In genomic region chr2:51972641-51973409, GRCm38 (mm10) we compare ENCODE assay signal across 8 mouse cellular contexts. TPM values are rescaled to one million over a fixed set of nuclear protein-coding genes. Genes with fewer than 3 reads are reported as not detected.
DNase-seq lines count a peak whose midpoint lies in the region; ATAC-seq and TF ChIP-seq lines count a peak whose summit lies in the region.

No protein-coding gene starts in this region.

- peak overlapping the region; percentile 81 for H3K27ac ChIP-seq in brown adipose tissue, adult 24 weeks (replicated peaks; ENCODE audit: low read depth, low read length)
- H3K27ac ChIP-seq in forebrain, embryonic 10.5 days, result peak overlapping the region; percentile 84
- H3K27ac ChIP-seq in lung, embryonic 14.5 days (ENCODE audit: low read depth), result peak overlapping the region; percentile 84
- H3K27ac ChIP-seq in neural tube, embryonic 15.5 days (replicated peaks), result peak overlapping the region; percentile 66

- H3K36me3 ChIP-seq in G1E (replicated peaks), result no peaks in the 10 kb centered on the region
- no peaks in the 10 kb centered on the region for H3K36me3 ChIP-seq in forebrain, embryonic 10.5 days (replicated peaks)
- no peaks in the 10 kb centered on the region for H3K36me3 ChIP-seq in lung, embryonic 14.5 days (ENCODE audit: insufficient read depth)
- no peaks in the 10 kb centered on the region for H3K36me3 ChIP-seq in neural tube, embryonic 15.5 days

- peak; percentile 17 for DNase-seq in G1E (ENCODE audit: low spot score)
- DNase-seq in forebrain, embryonic 10.5 days (ENCODE audit: extremely low spot score, low spot score), result peak; percentile 53
- DNase-seq in heart, postnatal 14 days, result peak; percentile 66 to 68
- DNase-seq in kidney, postnatal 4 days, result peak; percentile 64 to 78
- peak; percentile 81 for DNase-seq in lung, embryonic 14.5 days
- DNase-seq in thymus, postnatal 0 days (ENCODE audit: low spot score), result peak; percentile 83

- peaks cover 10% of the 10 kb centered on the region for H3K4me1 ChIP-seq in G1E (ENCODE audit: insufficient read depth, low read depth, low read length)
- H3K4me1 ChIP-seq in brown adipose tissue, adult 24 weeks (ENCODE audit: control insufficient read depth, insufficient read depth, insufficient read length, low read length), result peaks cover 4% of the 10 kb centered on the region
- H3K4me1 ChIP-seq in forebrain, embryonic 10.5 days, result peaks cover 13% of the 10 kb centered on the region; the same call in 1 of the 2 replicates
- no peaks in the 10 kb centered on the region for H3K4me1 ChIP-seq in lung, embryonic 14.5 days (ENCODE audit: insufficient read depth)
- peaks cover 5% of the 10 kb centered on the region; the same call in 1 of the 2 replicates for H3K4me1 ChIP-seq in neural tube, embryonic 15.5 days

- TF ChIP-seq CTCF in G1E (IDR thresholded peaks at IDR 0.05; ENCODE audit: low read depth, low read length), result no peak
- no peak for TF ChIP-seq CTCF in lung, embryonic 14.5 days (IDR thresholded peaks at IDR 0.05; ENCODE audit: low read depth)

- intact Hi-C loops in heart, postnatal 14 days (cut with DNase I), result loop anchor here (2.0 to 5.0 kb wide), 2 partner anchors 41 to 100 kb away; partner anchors contain the start of gene Rif1

- peak overlapping the region; percentile 68 for H3K9ac ChIP-seq in lung, embryonic 14.5 days
- H3K9ac ChIP-seq in neural tube, embryonic 15.5 days (replicated peaks), result peak overlapping the region; percentile 43

- no peaks in the 10 kb centered on the region for H3K27me3 ChIP-seq in G1E (ENCODE audit: insufficient read depth, low read length)
- no peaks in the 10 kb centered on the region for H3K27me3 ChIP-seq in forebrain, embryonic 10.5 days (ENCODE audit: poor library complexity, severe bottlenecking)
- no peaks in the 10 kb centered on the region for H3K27me3 ChIP-seq in lung, embryonic 14.5 days (ENCODE audit: insufficient read depth, low read length)
- no peaks in the 10 kb centered on the region for H3K27me3 ChIP-seq in neural tube, embryonic 15.5 days (replicated peaks)

- peak; percentile 62 for ATAC-seq in G1E (ENCODE audit: extremely low read depth, insufficient number of reproducible peaks, low FRiP score, poor library complexity, severe bottlenecking)
- peak; percentile 86 for ATAC-seq in lung, embryonic 14.5 days (ENCODE audit: insufficient read depth)
- ATAC-seq in neural tube, embryonic 15.5 days (ENCODE audit: low FRiP score), result peak; percentile 77; the same call in 1 of the 2 replicates

- WGBS in forebrain, embryonic 10.5 days, result 4% methylated on average over 40 of the region's 40 CpGs
- WGBS in lung, embryonic 14.5 days, result 2% methylated on average over 40 of the region's 40 CpGs
- 3% methylated on average over 40 of the region's 40 CpGs for WGBS in neural tube, embryonic 15.5 days

- no peaks in the 10 kb centered on the region for H3K9me3 ChIP-seq in G1E (replicated peaks)
- H3K9me3 ChIP-seq in forebrain, embryonic 10.5 days, result no peaks in the 10 kb centered on the region
- H3K9me3 ChIP-seq in lung, embryonic 14.5 days (ENCODE audit: low read depth, low read length), result no peaks in the 10 kb centered on the region
- no peaks in the 10 kb centered on the region for H3K9me3 ChIP-seq in neural tube, embryonic 15.5 days (replicated peaks)

- peak overlapping the region; percentile 72 for H3K4me2 ChIP-seq in lung, embryonic 14.5 days
- peak overlapping the region; percentile 87 for H3K4me2 ChIP-seq in neural tube, embryonic 15.5 days

- peak overlapping the region; percentile 68 for H3K4me3 ChIP-seq in G1E (ENCODE audit: low read depth, low read length)
- peak overlapping the region; percentile 82 for H3K4me3 ChIP-seq in brown adipose tissue, adult 24 weeks (ENCODE audit: insufficient read depth, low read depth, low read length)
- H3K4me3 ChIP-seq in forebrain, embryonic 10.5 days, result peak overlapping the region; percentile 68
- H3K4me3 ChIP-seq in lung, embryonic 14.5 days (ENCODE audit: low read depth, low read length), result peak overlapping the region; percentile 64
- H3K4me3 ChIP-seq in neural tube, embryonic 15.5 days (replicated peaks), result peak overlapping the region; percentile 50

RNA-seq across cellular contexts. Expression of gene Nmi, which starts 0.5 kb away (rescaled TPM):
- total RNA-seq in G1E (2014; fragmentation: Nextera tagmentation) (5.8 and 7.7 TPM in 2 replicates), G1E (2017) (16.6 and 17.5 TPM in 2 replicates)
- polyA plus RNA-seq in G1E (2012), result 0.42 and 0.51 TPM in 2 replicates
- 24.4 TPM in 2 replicates for polyA plus RNA-seq in brown adipose tissue, adult 24 weeks (2012; ENCODE audit: insufficient read depth, insufficient read length, missing spikeins)
- polyA plus RNA-seq in forebrain, embryonic 10.5 days (2016; fragmentation: Nextera tagmentation; extraction: Ambion mirVana), result 4.5 and 5.2 TPM in 2 replicates
- 1 to 10 TPM; 5.8 to 6.3 TPM for total RNA-seq in heart, postnatal 14 days (2021)
- 19.4 and 20.3 TPM in 2 replicates for polyA plus RNA-seq in lung, embryonic 14.5 days (2014; fragmentation: Nextera tagmentation; extraction: Ambion mirVana)
- polyA plus RNA-seq in neural tube, embryonic 15.5 days (2015; fragmentation: Nextera tagmentation; extraction: Ambion mirVana), result 4.3 and 14.8 TPM in 2 replicates
- 91.3 and 94.6 TPM in 2 replicates for polyA plus RNA-seq in thymus, postnatal 0 days (2015; fragmentation: Nextera tagmentation; extraction: Ambion mirVana)

RNA-seq across cellular contexts. Expression of gene Rbm43, which starts 37.9 kb away (rescaled TPM):
- total RNA-seq in G1E (2014; fragmentation: Nextera tagmentation) (67.7 and 81.7 TPM in 2 replicates), G1E (2017) (27.8 and 32.0 TPM in 2 replicates)
- 13.2 and 13.3 TPM in 2 replicates for polyA plus RNA-seq in G1E (2012)
- polyA plus RNA-seq in brown adipose tissue, adult 24 weeks (2012; ENCODE audit: insufficient read depth, insufficient read length, missing spikeins), result 2.6 and 4.4 TPM in 2 replicates
- 6.8 and 7.0 TPM in 2 replicates for polyA plus RNA-seq in forebrain, embryonic 10.5 days (2016; fragmentation: Nextera tagmentation; extraction: Ambion mirVana)
- total RNA-seq in heart, postnatal 14 days (2021), result 1 to 10 TPM; 4.9 to 5.1 TPM
- 18.2 and 19.2 TPM in 2 replicates for polyA plus RNA-seq in lung, embryonic 14.5 days (2014; fragmentation: Nextera tagmentation; extraction: Ambion mirVana)
- 6.7 and 12.1 TPM in 2 replicates for polyA plus RNA-seq in neural tube, embryonic 15.5 days (2015; fragmentation: Nextera tagmentation; extraction: Ambion mirVana)
- polyA plus RNA-seq in thymus, postnatal 0 days (2015; fragmentation: Nextera tagmentation; extraction: Ambion mirVana), result 30.1 and 32.4 TPM in 2 replicates

Comparison
In these comparisons a context has a peak if more than half of its experiments do, and no peak if none do; other contexts are left out.
1. Peak in every context shown above with its lines: DNase-seq, ATAC-seq, H3K4me3 ChIP-seq and H3K27ac ChIP-seq.
2. DNase-seq: peak in every context shown above with its lines; median percentile 83 in thymus, postnatal 0 days; 81 in lung, embryonic 14.5 days; 71 in kidney, postnatal 4 days; 67 in heart, postnatal 14 days; 53 in forebrain, embryonic 10.5 days; 17 in G1E.